Mouse (Mus musculus): ENCODE results near the gene Flot1. TPM values are rescaled to one million over a fixed set of nuclear protein-coding genes. Genes with fewer than 3 reads are reported as not detected.
A peak's percentile ranks its signal among the peaks of the same experiment; 100 is the strongest.

Gene Flot1
- 75.2 and 78.8 TPM in 2 replicates for polyA plus RNA-seq (2015; fragmentation: Nextera tagmentation; extraction: Ambion mirVana)

GRCm38 (mm10) chr17:35822964-35823937 is at the start of gene Flot1:
Flot1 (plus strand) TSS chr17:35823230.
- Histone ChIP-seq H3K9me3 (no peaks in the 10 kb centered on the region), H3K4me3 (peak within 1 kb of the TSS; percentile 66), H3K4me1 (replicated peaks) (peaks cover 38% of the 10 kb centered on the region), H3K27ac (peak within 1 kb of the TSS; percentile 86), H3K4me2 (peak within 1 kb of the TSS; percentile 85), H3K9ac (peak within 1 kb of the TSS; percentile 79), H3K36me3 (peaks cover 34% of the 10 kb centered on the region), H3K27me3 (peaks cover 30% of the 10 kb centered on the region)
- under 1% methylated on average over 32 of the region's 47 CpGs for WGBS
- peak; percentile 89 for ATAC-seq (ENCODE audit: low FRiP score)

DNA sequence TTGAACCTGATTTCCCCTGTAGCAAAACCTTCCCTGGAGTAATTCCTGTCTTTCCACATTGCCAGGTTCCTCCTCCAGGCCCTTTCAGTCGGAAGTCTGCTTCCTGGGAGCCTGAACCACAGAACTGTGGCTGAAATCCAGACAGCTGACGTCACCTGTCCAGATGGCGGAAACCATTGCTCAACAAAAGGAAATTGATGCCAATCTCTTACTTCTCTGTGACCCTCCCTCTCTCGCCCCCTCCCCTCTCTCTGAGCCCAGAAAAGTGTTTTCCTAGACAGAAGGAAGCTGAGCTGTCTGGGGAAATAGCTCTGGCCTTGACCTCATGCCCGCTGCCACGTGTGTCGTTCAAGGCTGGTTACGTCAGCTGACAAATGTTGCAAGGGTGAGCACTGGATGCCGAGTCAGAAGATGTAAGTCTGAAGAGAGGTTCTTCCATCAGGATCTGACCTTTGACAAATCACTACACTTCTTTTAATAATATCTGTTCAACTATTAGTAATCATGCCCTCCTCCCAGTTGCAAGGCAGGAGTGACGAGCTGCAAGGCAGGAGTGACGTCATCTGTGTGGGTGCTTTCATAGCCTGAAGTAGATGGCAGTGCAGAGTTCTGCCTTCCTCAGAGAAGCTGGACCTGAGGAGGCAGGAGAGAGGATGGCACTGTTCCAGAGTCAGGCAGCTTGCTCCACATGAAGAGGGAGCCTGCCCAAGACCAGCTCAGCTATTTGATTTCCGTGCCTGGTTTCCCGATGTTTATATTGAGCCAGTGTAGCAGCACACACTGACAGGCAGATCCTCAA is 46.0 kb upstream of the Flot1 start:
- Histone ChIP-seq H3K4me2 (no peak overlapping the region), H3K27me3 (no peaks in the 10 kb centered on the region), H3K36me3 (no peaks in the 10 kb centered on the region), H3K4me1 (replicated peaks) (no peaks in the 10 kb centered on the region), H3K9me3 (no peaks in the 10 kb centered on the region), H3K9ac (no peak overlapping the region), H3K4me3 (no peak overlapping the region), H3K27ac (0 out of 2 replicates have a peak overlapping the region, but pooled peaks have one; percentile 8)
- no peak for ATAC-seq (ENCODE audit: low FRiP score)
- WGBS, result 58% methylated on average over 13 of the region's 13 CpGs

GRCm38 (mm10) chr17:35778965-35779364 is 44.1 kb upstream of the Flot1 start:
- no peak overlapping the region for H3K27ac ChIP-seq
- no peaks in the 10 kb centered on the region for H3K4me1 ChIP-seq (replicated peaks)
- 75% methylated on average over 6 of the region's 6 CpGs for WGBS
- H3K4me2 ChIP-seq, result no peak overlapping the region
- H3K27me3 ChIP-seq, result no peaks in the 10 kb centered on the region
- H3K36me3 ChIP-seq, result no peaks in the 10 kb centered on the region
- no peak for ATAC-seq (ENCODE audit: low FRiP score)
- no peak overlapping the region for H3K9ac ChIP-seq
- no peaks in the 10 kb centered on the region for H3K9me3 ChIP-seq
- H3K4me3 ChIP-seq, result no peak overlapping the region

DNA sequence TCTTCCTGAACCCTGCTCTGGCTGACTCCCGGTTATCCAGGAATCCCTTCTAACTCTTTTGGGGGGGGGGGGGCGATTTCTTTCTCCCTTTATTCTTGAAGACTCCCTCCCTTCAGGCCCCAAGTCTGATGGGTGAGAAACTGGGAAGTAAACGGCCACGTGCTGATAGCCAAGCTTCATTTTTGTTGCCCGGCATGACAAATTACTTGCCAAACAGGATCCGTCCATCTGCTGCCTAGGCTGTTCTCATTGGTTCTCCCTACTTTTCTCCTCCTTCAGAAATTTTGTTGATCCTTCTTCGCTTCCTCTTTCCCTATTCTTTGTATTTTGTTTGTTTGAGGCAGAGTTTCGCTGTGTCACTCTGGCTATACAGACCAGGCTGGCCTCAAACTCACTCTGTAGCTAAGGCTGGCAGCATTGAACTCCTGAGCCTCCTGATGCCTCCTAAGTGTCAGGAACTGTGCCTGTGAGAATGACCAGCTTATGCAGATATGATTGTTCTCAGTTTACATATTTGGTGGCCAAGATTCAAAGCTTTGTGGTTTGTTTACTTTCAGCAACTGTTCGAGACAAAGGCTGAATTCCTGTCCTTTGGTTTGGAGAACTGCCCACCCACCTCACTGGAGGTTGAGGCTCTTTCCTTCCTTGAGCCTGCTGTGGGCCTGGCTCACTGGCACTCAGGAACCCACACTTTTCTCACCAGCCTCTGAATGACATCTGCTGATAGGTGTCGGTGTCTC is 43.4 kb upstream of the Flot1 start:
- Histone ChIP-seq H3K27me3 (no peaks in the 10 kb centered on the region), H3K4me1 (replicated peaks) (no peaks in the 10 kb centered on the region), H3K4me2 (no peak overlapping the region), H3K36me3 (no peaks in the 10 kb centered on the region), H3K9ac (no peak overlapping the region), H3K27ac (no peak overlapping the region), H3K4me3 (no peak overlapping the region), H3K9me3 (no peaks in the 10 kb centered on the region)
- 69% methylated on average over 10 of the region's 10 CpGs for WGBS
- no peak for ATAC-seq (ENCODE audit: low FRiP score)

DNA sequence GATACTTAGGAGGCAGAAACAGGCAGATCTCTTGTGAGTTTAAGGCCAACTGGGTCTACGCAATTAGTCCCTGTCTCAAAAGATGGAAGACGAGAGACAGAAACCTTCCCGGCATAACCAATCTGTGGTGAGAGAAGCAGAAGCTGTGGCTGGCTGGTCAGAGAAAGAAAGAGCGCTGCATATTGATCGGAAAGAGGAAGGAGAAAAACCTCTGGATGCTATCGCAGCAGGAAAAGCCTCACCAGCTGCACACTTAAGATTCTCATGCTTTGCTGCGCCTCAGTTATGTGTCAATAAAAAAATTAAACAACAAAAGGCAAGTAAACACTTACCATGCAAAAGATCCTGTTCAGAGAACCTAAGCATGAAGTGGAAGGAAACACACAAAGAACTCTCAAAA is 42.7 kb upstream of the Flot1 start:
- WGBS, result 92% methylated on average over 7 of the region's 7 CpGs
- no peaks in the 10 kb centered on the region for H3K4me1 ChIP-seq (replicated peaks)
- ATAC-seq (ENCODE audit: low FRiP score), result no peak
- H3K4me3 ChIP-seq, result no peak overlapping the region
- no peaks in the 10 kb centered on the region for H3K27me3 ChIP-seq
- no peaks in the 10 kb centered on the region for H3K36me3 ChIP-seq
- no peak overlapping the region for H3K27ac ChIP-seq
- no peaks in the 10 kb centered on the region for H3K9me3 ChIP-seq
- H3K4me2 ChIP-seq, result no peak overlapping the region
- no peak overlapping the region for H3K9ac ChIP-seq

GRCm38 (mm10) chr17:35782398-35782797 is 40.6 kb upstream of the Flot1 start:
- no peak for ATAC-seq (ENCODE audit: low FRiP score)
- H3K9me3 ChIP-seq, result no peaks in the 10 kb centered on the region
- no peaks in the 10 kb centered on the region for H3K36me3 ChIP-seq
- H3K4me1 ChIP-seq (replicated peaks), result no peaks in the 10 kb centered on the region
- H3K4me3 ChIP-seq, result no peak overlapping the region
- H3K27ac ChIP-seq, result no peak overlapping the region
- no peak overlapping the region for H3K9ac ChIP-seq
- 70% methylated on average over 2 of the region's 2 CpGs for WGBS
- H3K4me2 ChIP-seq, result no peak overlapping the region
- no peaks in the 10 kb centered on the region for H3K27me3 ChIP-seq

GRCm38 (mm10) chr17:35782924-35783323 is 40.1 kb upstream of the Flot1 start:
- H3K36me3 ChIP-seq, result no peaks in the 10 kb centered on the region
- 92% methylated on average over 5 of the region's 5 CpGs for WGBS
- H3K4me2 ChIP-seq, result no peak overlapping the region
- ATAC-seq (ENCODE audit: low FRiP score), result no peak
- no peaks in the 10 kb centered on the region for H3K4me1 ChIP-seq (replicated peaks)
- no peaks in the 10 kb centered on the region for H3K27me3 ChIP-seq
- no peaks in the 10 kb centered on the region for H3K9me3 ChIP-seq
- H3K9ac ChIP-seq, result no peak overlapping the region
- H3K4me3 ChIP-seq, result no peak overlapping the region
- H3K27ac ChIP-seq, result no peak overlapping the region

DNA sequence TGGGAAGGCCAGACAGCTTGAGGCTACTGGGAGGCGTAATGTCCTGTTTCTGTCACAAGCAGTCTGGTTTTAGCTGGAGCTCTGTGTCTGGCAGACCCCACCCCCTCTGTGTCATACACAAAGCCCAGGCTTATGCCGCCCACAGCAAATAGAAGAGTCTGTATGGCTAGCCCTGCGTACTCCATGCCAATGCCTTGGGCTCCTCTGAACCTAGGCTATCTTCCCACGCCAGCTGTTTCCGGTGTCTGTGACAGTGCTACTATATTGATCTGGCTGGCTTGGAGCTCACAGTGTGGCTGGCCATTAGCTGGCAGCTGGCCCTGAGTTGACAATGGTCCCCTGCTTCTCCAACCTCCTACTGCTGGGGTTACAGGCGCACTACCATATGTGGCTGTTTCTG is 39.1 kb upstream of the Flot1 start:
- no peak overlapping the region for H3K4me3 ChIP-seq
- 0 out of 2 replicates have a peak, but pooled peaks have one; percentile 46 for ATAC-seq (ENCODE audit: low FRiP score)

GRCm38 (mm10) chr17:35785140-35785539 is 37.9 kb upstream of the Flot1 start:
- H3K27me3 ChIP-seq, result 0 out of 2 replicates have a peak, but pooled peaks cover 3% of the 10 kb centered on the region
- 87% methylated on average over 4 of the region's 4 CpGs for WGBS
- H3K4me2 ChIP-seq, result no peak overlapping the region
- no peak overlapping the region for H3K27ac ChIP-seq
- H3K9ac ChIP-seq, result no peak overlapping the region
- H3K36me3 ChIP-seq, result no peaks in the 10 kb centered on the region
- H3K4me3 ChIP-seq, result no peak overlapping the region
- H3K4me1 ChIP-seq (replicated peaks), result no peaks in the 10 kb centered on the region
- no peak for ATAC-seq (ENCODE audit: low FRiP score)
- no peaks in the 10 kb centered on the region for H3K9me3 ChIP-seq

More for the DNA sequence above, 39.1 kb upstream of the Flot1 start:
- no peak overlapping the region for H3K27ac ChIP-seq
- no peaks in the 10 kb centered on the region for H3K4me1 ChIP-seq (replicated peaks)
- H3K9ac ChIP-seq, result no peak overlapping the region
- H3K4me2 ChIP-seq, result no peak overlapping the region
- WGBS, result 86% methylated on average over 6 of the region's 6 CpGs
- H3K36me3 ChIP-seq, result no peaks in the 10 kb centered on the region
- no peaks in the 10 kb centered on the region for H3K9me3 ChIP-seq
- H3K27me3 ChIP-seq, result no peaks in the 10 kb centered on the region

- Histone ChIP-seq H3K4me2 (no peak overlapping the region), H3K36me3 (no peaks in the 10 kb centered on the region), H3K27ac (no peak overlapping the region), H3K4me1 (replicated peaks) (no peaks in the 10 kb centered on the region), H3K4me3 (no peak overlapping the region), H3K27me3 (0 out of 2 replicates have a peak, but pooled peaks cover 3% of the 10 kb centered on the region), H3K9ac (no peak overlapping the region), H3K9me3 (no peaks in the 10 kb centered on the region)
- ATAC-seq (ENCODE audit: low FRiP score), result no peak
Observed at GRCm38 (mm10) chr17:35787493-35787892, 35.5 kb upstream of the Flot1 start.

- H3K9ac ChIP-seq, result no peak overlapping the region
- no peaks in the 10 kb centered on the region for H3K36me3 ChIP-seq
- H3K27ac ChIP-seq, result no peak overlapping the region
- no peaks in the 10 kb centered on the region for H3K9me3 ChIP-seq
- H3K4me1 ChIP-seq (replicated peaks), result no peaks in the 10 kb centered on the region
- 0 out of 2 replicates have a peak, but pooled peaks cover 3% of the 10 kb centered on the region for H3K27me3 ChIP-seq
- no peak overlapping the region for H3K4me2 ChIP-seq
- no peak overlapping the region for H3K4me3 ChIP-seq
- no peak for ATAC-seq (ENCODE audit: low FRiP score)
- WGBS, result 84% methylated on average over 3 of the region's 3 CpGs
Observed at GRCm38 (mm10) chr17:35788025-35788424, 35.0 kb upstream of the Flot1 start.

DNA sequence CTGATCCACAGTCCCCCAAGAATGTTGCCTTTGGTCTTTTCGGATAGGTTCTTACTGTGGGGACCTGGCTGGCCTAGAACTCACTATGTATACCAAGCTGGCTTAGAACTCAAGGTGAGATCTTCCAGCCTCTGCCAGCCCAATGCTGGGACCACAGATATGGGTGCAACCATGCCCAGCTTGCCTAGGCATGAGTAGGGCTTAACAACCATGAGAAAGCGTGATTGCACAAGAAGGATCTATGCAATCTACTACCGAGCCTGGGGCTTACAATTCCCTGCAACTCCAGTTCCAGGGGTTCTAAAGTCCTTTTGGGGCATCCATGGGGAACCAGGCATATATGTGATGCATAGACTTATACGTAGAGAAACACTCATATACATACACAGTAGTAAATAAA is 32.1 kb upstream of the Flot1 start:
- 92% methylated on average over 4 of the region's 4 CpGs for WGBS
- no peak for ATAC-seq (ENCODE audit: low FRiP score)
- H3K36me3 ChIP-seq, result no peaks in the 10 kb centered on the region
- no peak overlapping the region for H3K27ac ChIP-seq
- H3K9ac ChIP-seq, result no peak overlapping the region
- H3K4me2 ChIP-seq, result no peak overlapping the region
- H3K9me3 ChIP-seq, result no peaks in the 10 kb centered on the region
- no peak overlapping the region for H3K4me3 ChIP-seq
- 0 out of 2 replicates have a peak, but pooled peaks cover 3% of the 10 kb centered on the region for H3K27me3 ChIP-seq
- H3K4me1 ChIP-seq (replicated peaks), result no peaks in the 10 kb centered on the region

Data from hindbrain, embryonic 13.5 days (tissue).